Mouse (Mus musculus): ENCODE measurements around the gene Cbll1.
"Not testable (repeated sequence)": the region's sequence is repeated elsewhere in the genome, so short reads cannot be mapped to it uniquely, and the experiment has no call there.

Gene Cbll1

DNA sequence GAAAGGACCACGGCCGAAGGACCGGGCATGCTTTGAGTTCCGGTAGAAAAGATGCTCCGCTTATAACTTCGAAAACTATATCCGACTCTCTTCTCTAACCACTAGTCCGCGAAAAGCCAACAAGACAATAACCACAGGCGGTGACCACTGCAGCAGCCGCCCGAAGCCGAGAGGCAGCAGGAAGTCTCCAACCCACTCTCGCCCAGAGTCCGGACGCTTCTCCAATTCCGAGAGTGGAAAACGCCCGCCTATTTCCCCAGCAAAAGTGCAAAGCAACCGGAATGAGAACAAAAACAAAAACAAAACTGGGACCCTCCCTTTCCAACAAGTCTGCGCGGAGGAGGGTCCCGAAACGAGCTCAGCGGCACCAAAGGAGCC is 491 bp downstream of the Cbll1 start:
- DNase-seq (ENCODE audit: low spot score) = peak; percentile 67

DNA sequence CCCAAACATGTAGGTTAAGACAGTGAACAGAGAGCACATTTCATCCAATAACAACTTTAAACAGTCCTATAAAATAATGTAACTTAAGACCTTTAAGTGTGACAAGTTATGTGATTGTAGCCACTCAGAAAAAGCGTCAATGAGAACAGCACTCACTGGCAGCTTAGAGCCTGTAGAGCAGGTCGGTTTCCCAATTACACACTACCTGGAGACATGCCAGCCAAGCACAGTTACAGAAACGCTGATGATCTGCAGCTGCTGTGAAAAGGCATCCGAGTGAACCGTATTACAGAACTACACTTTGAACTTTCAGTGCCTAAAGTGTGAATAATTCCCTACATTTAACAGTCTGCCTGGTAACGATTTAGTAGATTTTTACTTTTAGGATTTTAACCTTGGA is 13.0 kb downstream of the Cbll1 start:
- peak; percentile 85 for DNase-seq (ENCODE audit: low spot score)

DNA sequence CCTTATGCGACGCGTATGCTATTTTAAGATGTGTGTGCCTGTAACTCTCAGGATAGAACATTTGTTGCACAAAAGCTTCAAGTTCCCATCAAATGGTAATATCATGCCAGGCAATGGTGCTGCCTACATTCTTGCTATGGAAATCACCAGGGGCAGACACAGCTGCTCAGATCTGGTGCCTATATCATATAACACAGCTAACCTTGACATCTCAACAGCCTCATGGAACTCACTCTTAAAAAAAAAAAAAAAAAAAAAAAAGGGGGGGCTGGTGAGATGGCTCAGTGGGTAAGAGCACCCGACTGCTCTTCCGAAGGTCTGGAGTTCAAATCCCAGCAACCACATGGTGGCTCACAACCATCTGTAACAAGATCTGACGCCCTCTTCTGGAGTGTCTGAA is 21.2 kb downstream of the Cbll1 start:
- not testable (repeated sequence) for DNase-seq (ENCODE audit: low spot score)

DNA sequence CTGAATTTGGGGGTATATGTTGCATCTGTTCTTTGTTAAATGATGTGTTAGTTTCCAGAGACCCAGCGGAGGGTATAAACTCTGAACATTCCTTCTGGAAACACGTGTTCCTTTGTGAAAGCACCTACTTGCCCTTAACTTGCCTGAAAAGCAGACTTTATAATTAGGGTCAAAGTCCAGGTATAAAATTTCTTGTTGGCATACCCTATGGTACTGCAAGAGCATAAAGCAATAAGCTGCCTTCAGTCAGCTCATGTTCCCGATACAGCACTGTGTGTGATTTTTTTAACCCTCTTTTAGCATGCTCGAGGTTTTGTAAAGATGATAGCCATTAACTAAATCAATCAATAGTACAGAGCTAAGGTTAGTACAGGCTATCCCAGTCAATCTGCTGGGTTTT is 36.8 kb downstream of the Cbll1 start:
- DNase-seq (ENCODE audit: low spot score) = no peak

DNA sequence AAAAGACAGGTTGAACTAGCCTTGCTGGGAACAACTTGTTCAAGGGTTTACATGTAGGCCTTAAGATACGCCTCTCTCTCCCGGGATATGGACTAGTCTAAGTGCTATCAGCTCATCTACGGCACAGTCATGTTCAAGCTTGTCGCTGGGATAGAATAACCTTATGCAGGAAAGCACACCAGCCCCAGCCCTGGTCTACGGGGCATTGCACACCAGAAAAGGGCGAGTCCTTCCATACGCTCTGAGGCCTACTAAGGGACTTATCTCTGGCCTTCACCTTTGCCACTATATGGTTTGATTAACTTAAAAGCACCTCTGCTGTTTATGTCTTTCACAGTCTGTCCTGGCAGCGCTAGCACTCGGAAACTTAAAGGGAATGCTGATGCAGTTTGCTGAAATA is 38.0 kb downstream of the Cbll1 start:
- no peak for DNase-seq (ENCODE audit: low spot score)

DNA sequence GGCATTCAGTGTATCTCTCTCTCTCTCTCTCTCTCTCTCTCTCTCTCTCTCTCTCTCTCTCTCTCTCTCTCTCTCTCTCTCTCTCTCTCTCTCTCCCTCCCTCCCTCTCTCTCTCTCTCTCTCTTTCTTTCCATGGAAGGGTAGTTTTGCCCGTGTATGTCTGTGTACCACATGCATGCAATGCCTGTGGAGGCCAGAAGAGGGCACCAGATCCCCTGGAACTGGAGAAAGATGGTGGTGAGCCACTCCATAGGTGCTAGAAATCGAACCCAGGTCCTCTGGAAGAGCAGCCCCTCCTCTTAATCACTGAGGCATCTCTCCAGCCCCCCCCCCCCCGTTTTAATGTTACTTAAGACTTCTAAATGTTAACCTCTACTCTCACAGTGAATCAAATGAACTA is 39.1 kb downstream of the Cbll1 start:
- not testable (repeated sequence) for DNase-seq (ENCODE audit: low spot score)

DNA sequence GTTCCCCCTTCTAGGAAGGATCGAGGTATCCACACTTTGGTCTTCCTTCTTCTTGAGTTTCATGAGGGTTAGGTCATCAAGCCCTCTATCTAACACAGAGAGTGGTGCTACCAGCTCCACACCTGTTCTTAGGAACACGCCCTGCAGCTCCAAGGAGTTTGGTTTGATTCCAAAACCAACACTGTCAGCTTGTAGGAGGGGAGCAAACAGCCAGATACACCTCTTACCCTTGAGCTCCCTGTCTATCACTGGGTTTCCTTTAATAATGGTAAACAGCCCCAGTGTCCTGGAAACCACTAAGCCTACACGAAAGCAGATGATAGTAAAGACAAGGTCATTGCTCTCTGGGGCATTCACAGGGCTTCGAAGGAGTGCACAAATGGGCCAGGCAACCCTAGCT is 40.9 kb downstream of the Cbll1 start:
- no peak for DNase-seq (ENCODE audit: low spot score)

DNA sequence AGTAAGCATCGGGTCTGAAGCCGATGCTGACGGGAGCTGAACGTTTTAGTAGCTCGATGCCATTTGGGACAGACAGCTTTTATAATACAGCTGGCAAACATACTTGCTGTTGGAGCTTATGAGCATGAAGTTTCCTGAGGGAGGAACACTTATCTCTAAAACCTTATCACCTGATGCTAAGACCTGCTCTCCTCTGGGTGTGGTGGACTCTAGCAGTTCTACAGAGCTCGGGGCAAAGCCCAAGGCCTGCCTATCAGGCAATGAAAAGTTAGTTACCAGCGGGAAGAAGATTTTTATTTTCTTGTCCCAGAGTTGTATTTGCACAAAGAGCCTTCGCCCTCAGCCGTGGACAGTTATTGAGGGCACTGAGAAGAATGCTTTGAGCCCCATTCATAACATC is 43.1 kb downstream of the Cbll1 start:
- DNase-seq (ENCODE audit: low spot score) = no peak

DNA sequence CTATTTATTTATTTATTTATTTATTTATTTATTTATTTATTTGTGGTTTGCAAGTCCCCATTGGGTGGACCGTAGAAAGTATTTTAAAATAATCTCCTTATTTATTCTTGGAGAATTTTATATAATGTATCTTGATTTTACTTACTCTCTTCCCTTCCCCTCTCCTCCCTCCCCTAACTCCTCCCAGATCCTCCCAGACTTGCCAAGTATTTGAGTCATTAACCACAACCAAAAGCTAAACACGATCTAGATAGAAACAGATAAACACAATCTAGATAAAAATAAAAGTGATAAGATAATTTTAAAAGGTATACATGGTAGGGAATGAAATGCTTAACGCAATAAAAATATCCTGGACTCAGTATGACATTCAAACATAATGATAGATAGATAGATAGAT is 50.1 kb downstream of the Cbll1 start:
- no peak for DNase-seq (ENCODE audit: low spot score)

DNA sequence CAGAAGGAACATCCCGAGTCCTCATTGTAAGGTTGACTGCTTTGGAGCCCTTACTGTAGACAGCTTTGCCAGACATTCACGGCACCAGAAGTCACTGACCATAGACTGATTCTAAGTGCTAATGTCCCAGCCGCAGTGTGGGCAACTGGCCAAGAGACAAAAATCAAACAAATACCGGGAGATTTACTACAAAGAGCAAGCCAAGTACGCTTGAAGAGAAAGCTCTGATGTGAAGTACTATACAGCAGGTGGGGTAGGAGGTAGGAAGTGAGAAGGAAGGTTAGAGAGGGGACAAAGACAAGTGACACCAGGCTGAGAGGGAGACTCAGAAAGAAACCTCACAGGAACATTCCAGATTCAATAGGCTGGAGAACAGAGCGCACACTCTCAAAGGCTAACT is 54.6 kb downstream of the Cbll1 start:
- no peak for DNase-seq (ENCODE audit: low spot score)

DNA sequence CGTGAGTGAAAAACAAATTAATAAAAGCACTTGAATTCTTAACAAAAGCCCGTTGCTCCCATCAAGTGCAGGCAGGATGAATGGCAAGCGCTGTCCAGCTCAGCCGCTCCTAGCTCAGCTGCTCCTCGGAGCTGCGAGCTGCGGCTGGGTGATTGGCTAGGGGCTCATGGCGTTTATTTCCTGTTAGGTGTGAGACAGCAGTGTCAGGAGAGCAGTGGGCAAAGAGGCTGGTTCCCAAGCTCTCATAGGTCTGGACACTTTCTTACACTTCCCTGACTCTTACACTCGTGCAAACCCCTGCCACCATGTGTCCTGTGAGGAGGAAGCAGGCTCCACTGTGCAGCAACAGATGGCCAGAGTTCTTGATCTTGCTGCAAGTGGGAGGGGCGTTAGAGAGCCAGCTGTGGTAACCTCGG is 55.3 kb downstream of the Cbll1 start:
- DNase-seq (ENCODE audit: low spot score) = peak; percentile 52

DNA sequence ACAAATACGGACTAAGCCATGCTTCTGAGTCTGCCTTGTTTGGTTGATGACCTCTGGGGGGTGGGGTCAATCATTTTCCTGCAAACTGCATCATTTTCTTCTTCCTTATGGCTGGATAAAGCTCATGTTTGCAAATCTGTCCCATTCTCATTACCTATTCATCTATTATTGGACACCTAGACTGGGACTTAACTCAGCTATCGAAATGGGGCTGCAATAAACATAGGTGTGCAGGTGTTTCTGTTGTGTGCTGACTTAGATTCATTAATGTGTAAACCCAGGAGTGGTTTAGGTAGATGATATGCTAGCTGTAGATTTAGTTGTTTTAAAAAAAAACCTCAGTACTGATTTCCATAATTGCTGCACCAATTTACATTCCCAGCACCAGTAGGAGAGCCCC is 59.8 kb downstream of the Cbll1 start:
- DNase-seq (ENCODE audit: low spot score) = no peak

DNA sequence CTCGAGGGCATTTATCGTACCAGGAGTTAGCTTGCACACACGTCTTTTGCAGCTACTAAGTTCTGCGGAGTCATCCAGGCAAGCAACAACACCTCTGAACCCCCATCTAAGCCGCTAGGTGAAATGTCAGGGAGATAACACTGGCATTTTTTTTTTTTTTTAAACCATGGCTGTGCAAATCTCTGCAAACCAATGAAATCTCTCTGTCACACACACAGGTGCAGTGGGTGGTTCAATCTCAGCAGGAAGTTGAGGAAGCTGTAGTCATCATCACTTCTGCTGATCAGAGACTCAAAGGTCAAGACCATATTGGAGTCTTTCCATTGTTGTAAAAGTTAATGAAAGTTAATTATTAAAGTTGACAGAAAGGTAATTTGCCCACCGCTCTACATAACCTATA is 61.6 kb downstream of the Cbll1 start:
- no peak for DNase-seq (ENCODE audit: low spot score)

All from MN1 (cell line).